Mouse (Mus musculus) gastrocnemius, adult 2 months (tissue): Measurements from ENCODE around the gene H2-M10.3. TPM values are rescaled to one million over a fixed set of nuclear protein-coding genes. Genes with fewer than 3 reads are reported as not detected.
"Not testable (repeated sequence)": the region's sequence is repeated elsewhere in the genome, so short reads cannot be mapped to it uniquely, and the experiment has no call there.

ENCODE experiments used
- DNase-seq: peaks from one replicate; pipeline ENCODE4 v3.0.0; 2022
- H3K27ac ChIP-seq: fragments of 200-600 bp; 2 replicates; pipeline ENCODE4 v1.8.1; 2022; ENCODE audit warnings: mild to moderate bottlenecking
- H3K4me3 ChIP-seq: fragments of 200-600 bp; 2 replicates; pipeline ENCODE4 v1.8.1; 2022; ENCODE audit warnings: mild to moderate bottlenecking, moderate library complexity
- CTCF ChIP-seq: fragments of 200-600 bp; IDR thresholded peaks from 2 replicates; pipeline ENCODE4 v1.8.1; 2022; ENCODE audit warnings: antibody characterized with exemption, mild to moderate bottlenecking, moderate library complexity
- intact Hi-C: fragments of 180-260 bp; cut with DNase I; formaldehyde crosslinking; loops from one replicate; pipeline ENCODE4 v1.15.1; 2025
- long read RNA-seq, 2 experiments: library from polyadenylated mRNA; stranded (forward); transcript quantifications; one replicate each; pipeline ENCODE4 v2.0.0; 2021
- total RNA-seq, 2 experiments: library from RNA; stranded (reverse); gene quantifications; 2 replicates each; pipeline ENCODE4 v1.2.3; 2021

Gene H2-M10.3
- total RNA-seq, result not detected
- long read RNA-seq, experiment 1, result 0 reads
- long read RNA-seq, experiment 2, result 0 reads

- DNase-seq, H3K27ac ChIP-seq, H3K4me3 ChIP-seq, intact Hi-C loops: not testable (repeated sequence)
Observed at GRCm38 (mm10) chr17:36368317-36368716, at the start of gene H2-M10.3. H2-M10.3 (minus strand) TSS chr17:36368417.

GRCm38 (mm10) chr17:36417416-36417815 is 49.2 kb upstream of the H2-M10.3 start:
- DNase-seq, result no peak
- intact Hi-C loops, result loop anchor here (5.0 kb wide), 2 partner anchors 60 to 110 kb away; no protein-coding TSS in a partner anchor

GRCm38 (mm10) chr17:36415407-36415806 is 47.2 kb upstream of the H2-M10.3 start:
- intact Hi-C loops, result loop anchor here (5.0 kb wide), 2 partner anchors 58 to 108 kb away; no protein-coding TSS in a partner anchor

More at GRCm38 (mm10) chr17:36417416-36417815, 49.2 kb upstream of the H2-M10.3 start:
- Histone ChIP-seq H3K4me3 (no peak overlapping the region), H3K27ac (no peak overlapping the region)
- no peak for TF ChIP-seq CTCF

GRCm38 (mm10) chr17:36414361-36414760 is 46.1 kb upstream of the H2-M10.3 start:
- H3K27ac ChIP-seq, result no peak overlapping the region
- intact Hi-C loops, result no loop called here
- DNase-seq, result no peak
- H3K4me3 ChIP-seq, result no peak overlapping the region
- no peak for TF ChIP-seq CTCF

More at GRCm38 (mm10) chr17:36415407-36415806, 47.2 kb upstream of the H2-M10.3 start:
- Histone ChIP-seq H3K27ac (no peak overlapping the region), H3K4me3 (no peak overlapping the region)
- no peak for DNase-seq
- TF ChIP-seq CTCF, result no peak

GRCm38 (mm10) chr17:36389907-36390306 is 21.7 kb upstream of the H2-M10.3 start:
- DNase-seq, result no peak
- intact Hi-C loops, result loop anchor here (10.0 kb wide), 1 partner anchor 375 kb away; no protein-coding TSS in a partner anchor
- no peak for TF ChIP-seq CTCF
- H3K4me3 ChIP-seq, result no peak overlapping the region
- no peak overlapping the region for H3K27ac ChIP-seq

- H3K4me3 ChIP-seq, intact Hi-C loops, DNase-seq, H3K27ac ChIP-seq: not testable (repeated sequence)
Observed at GRCm38 (mm10) chr17:36362404-36362803, 5.8 kb downstream of the H2-M10.3 start.

- peak; percentile 32 for DNase-seq
- intact Hi-C loops, result loop anchor here (5.0 kb wide), 1 partner anchor 60 kb away; no protein-coding TSS in a partner anchor
Observed at GRCm38 (mm10) chr17:36357512-36357911, 10.7 kb downstream of the H2-M10.3 start.

GRCm38 (mm10) chr17:36355763-36356162 is 12.5 kb downstream of the H2-M10.3 start:
- Histone ChIP-seq H3K4me3 (no peak overlapping the region), H3K27ac (no peak overlapping the region)
- intact Hi-C loops, result loop anchor here (2.0 to 5.0 kb wide), 2 partner anchors 62 to 433 kb away; no protein-coding TSS in a partner anchor
- no peak for TF ChIP-seq CTCF
- DNase-seq, result no peak

More at GRCm38 (mm10) chr17:36357512-36357911, 10.7 kb downstream of the H2-M10.3 start:
- not testable (repeated sequence) for H3K27ac ChIP-seq, H3K4me3 ChIP-seq
- TF ChIP-seq CTCF, result peak; percentile 81

- TF ChIP-seq CTCF, result peak; percentile 58
- peak; percentile 69 for DNase-seq
- H3K27ac ChIP-seq, H3K4me3 ChIP-seq: not testable (repeated sequence)
- intact Hi-C loops, result loop anchor here (2.0 to 5.0 kb wide), 2 partner anchors 62 to 433 kb away; no protein-coding TSS in a partner anchor
Observed at GRCm38 (mm10) chr17:36355343-36355742, 12.9 kb downstream of the H2-M10.3 start.

GRCm38 (mm10) chr17:36326055-36326454 is 42.2 kb downstream of the H2-M10.3 start, which contains the start of gene H2-M10.1:
H2-M10.1 (minus strand) TSS chr17:36326155.
- Histone ChIP-seq H3K27ac (no peak within 1 kb of the TSS), H3K4me3 (no peak within 1 kb of the TSS)
- no peak for TF ChIP-seq CTCF
- DNase-seq, result no peak
- intact Hi-C loops, result no loop called here

- no peak overlapping the region for H3K27ac ChIP-seq
- intact Hi-C loops, result no loop called here
- H3K4me3 ChIP-seq, result peak overlapping the region; percentile 66
- TF ChIP-seq CTCF, result no peak
- no peak for DNase-seq
Observed at GRCm38 (mm10) chr17:36315689-36316253, 52.4 kb downstream of the H2-M10.3 start.

- Histone ChIP-seq H3K27ac (peak overlapping the region; percentile 57), H3K4me3 (peak overlapping the region; percentile 66)
- DNase-seq, result peak; percentile 24
- intact Hi-C loops, result no loop called here
- TF ChIP-seq CTCF, result no peak
Observed at GRCm38 (mm10) chr17:36315041-36315688, 53.1 kb downstream of the H2-M10.3 start.

Other genes with a start within 250 kb of the H2-M10.3 start
- gene Gm19684, start 246.7 kb downstream of the H2-M10.3 start, total RNA-seq, result not detected
- not detected for gene Gm7030, start 239.0 kb downstream of the H2-M10.3 start, total RNA-seq
- gene Gm8909, start 199.9 kb downstream of the H2-M10.3 start, total RNA-seq, result not detected
- gene H2-T3, start 178.1 kb downstream of the H2-M10.3 start, total RNA-seq, result not detected
- gene Rpp21, start 110.3 kb downstream of the H2-M10.3 start, total RNA-seq, result 10 to 100 TPM; 36.5 to 41.1 TPM
- gene Trim39, start 96.2 kb downstream of the H2-M10.3 start, total RNA-seq, result 1 to 10 TPM; 7.3 to 7.4 TPM
- not detected for gene H2-M10.2, start 81.9 kb downstream of the H2-M10.3 start, total RNA-seq
- not detected for gene H2-M10.1, start 42.3 kb downstream of the H2-M10.3 start, total RNA-seq
- not detected for gene H2-M10.4, start 93.9 kb upstream of the H2-M10.3 start, total RNA-seq
- gene H2-M11, start 178.7 kb upstream of the H2-M10.3 start, total RNA-seq, result not detected